ENCODE assay signal across 8 mouse cellular contexts in the genomic region with DNA sequence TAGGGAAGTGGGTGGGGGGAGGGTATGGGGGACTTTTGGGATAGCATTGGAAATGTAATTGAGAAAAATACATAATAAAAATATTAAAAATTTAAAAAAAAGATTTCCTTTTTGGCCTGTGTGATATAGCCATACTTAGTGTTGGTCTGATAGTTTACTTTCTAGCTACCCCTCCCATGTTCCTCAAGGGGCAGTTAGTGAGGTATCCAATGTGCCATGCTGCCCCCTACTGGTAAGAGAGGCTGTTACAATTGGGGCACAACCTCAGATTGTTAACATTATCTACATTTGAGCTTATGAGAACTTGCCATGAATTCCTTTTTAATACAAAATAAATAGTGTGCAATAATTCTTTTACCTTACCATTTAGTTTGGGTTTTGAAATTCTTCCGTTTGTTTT.
A peak's percentile ranks its signal among the peaks of the same experiment; 100 is the strongest.
DNase-seq lines count a peak whose midpoint lies in the region; ATAC-seq and TF ChIP-seq lines count a peak whose summit lies in the region.

No protein-coding gene starts in this region.

- H3K36me3 ChIP-seq in hindbrain, embryonic 10.5 days: no peaks in the 10 kb centered on the region
- no peaks in the 10 kb centered on the region for H3K36me3 ChIP-seq in hindbrain, embryonic 13.5 days
- no peaks in the 10 kb centered on the region for H3K36me3 ChIP-seq in C2C12 (ENCODE audit: control insufficient read depth, insufficient read depth)
- H3K36me3 ChIP-seq in forebrain, embryonic 12.5 days (replicated peaks): no peaks in the 10 kb centered on the region

- ATAC-seq in hindbrain, embryonic 13.5 days (ENCODE audit: low FRiP score): no peak
- ATAC-seq in forebrain, embryonic 12.5 days (ENCODE audit: low FRiP score): peak; percentile 83

- no peak overlapping the region for H3K4me3 ChIP-seq in hindbrain, embryonic 10.5 days
- no peak overlapping the region for H3K4me3 ChIP-seq in hindbrain, embryonic 13.5 days
- no peak overlapping the region for H3K4me3 ChIP-seq in C2C12 (ENCODE audit: insufficient read depth, poor library complexity, severe bottlenecking)
- no peak overlapping the region for H3K4me3 ChIP-seq in forebrain, embryonic 12.5 days (replicated peaks)

- no peak overlapping the region for H3ac ChIP-seq in C2C12 (ENCODE audit: control insufficient read depth, insufficient read length, low read depth)

- no peaks in the 10 kb centered on the region for H3K27me3 ChIP-seq in hindbrain, embryonic 10.5 days (ENCODE audit: insufficient read depth, poor library complexity, severe bottlenecking)
- H3K27me3 ChIP-seq in hindbrain, embryonic 13.5 days: no peaks in the 10 kb centered on the region
- no peaks in the 10 kb centered on the region for H3K27me3 ChIP-seq in C2C12 (ENCODE audit: control insufficient read depth, insufficient read depth, insufficient read length)
- H3K27me3 ChIP-seq in forebrain, embryonic 12.5 days: no peaks in the 10 kb centered on the region

- no peaks in the 10 kb centered on the region for H3K79me3 ChIP-seq in C2C12 (ENCODE audit: low read depth)

- H3K4me2 ChIP-seq in hindbrain, embryonic 13.5 days: no peak overlapping the region
- H3K4me2 ChIP-seq in forebrain, embryonic 12.5 days: no peak overlapping the region

- no peak overlapping the region for H3K27ac ChIP-seq in hindbrain, embryonic 10.5 days
- H3K27ac ChIP-seq in hindbrain, embryonic 13.5 days: no peak overlapping the region
- H3K27ac ChIP-seq in forebrain, embryonic 12.5 days: no peak overlapping the region

- peak; percentile 58 for TF ChIP-seq CTCF in C2C12 (IDR thresholded peaks at IDR 0.05; ENCODE audit: control insufficient read depth, insufficient read depth, insufficient read length)

- H3K9me3 ChIP-seq in hindbrain, embryonic 10.5 days: no peaks in the 10 kb centered on the region
- no peaks in the 10 kb centered on the region for H3K9me3 ChIP-seq in hindbrain, embryonic 13.5 days
- no peaks in the 10 kb centered on the region for H3K9me3 ChIP-seq in forebrain, embryonic 12.5 days

- DNase-seq in hindbrain, embryonic 10.5 days (ENCODE audit: low spot score): peak; percentile 41
- DNase-seq in adrenal gland, adult 18-20 months (ENCODE audit: low spot score in 2 of 2): peak; percentile 53 to 57
- peak; percentile 14 to 62 for DNase-seq in kidney, adult 8-10 months
- peak; percentile 78 for DNase-seq in lung, postnatal 36 days
- DNase-seq in yolk sac, embryonic 10.5 days (ENCODE audit: low spot score): no peak

- H3K79me2 ChIP-seq in C2C12 (ENCODE audit: control insufficient read depth, insufficient read depth): no peaks in the 10 kb centered on the region

- WGBS in hindbrain, embryonic 10.5 days: 47% methylated on average over 1 of the region's 1 CpGs
- 51% methylated on average over 1 of the region's 1 CpGs for WGBS in hindbrain, embryonic 13.5 days
- WGBS in forebrain, embryonic 12.5 days: 27% methylated on average over 1 of the region's 1 CpGs

- no peak overlapping the region for H3K9ac ChIP-seq in hindbrain, embryonic 13.5 days
- H3K9ac ChIP-seq in forebrain, embryonic 12.5 days: no peak overlapping the region

- H3K4me1 ChIP-seq in hindbrain, embryonic 10.5 days (replicated peaks): peaks cover 3% of the 10 kb centered on the region; the same call in 1 of the 2 replicates
- peaks cover 15% of the 10 kb centered on the region for H3K4me1 ChIP-seq in hindbrain, embryonic 13.5 days (replicated peaks)
- peaks cover 13% of the 10 kb centered on the region; the same call in 1 of the 2 replicates for H3K4me1 ChIP-seq in forebrain, embryonic 12.5 days

TF ChIP-seq in C2C12, 6 proteins besides CTCF, POLR2A, EP300 and RAD21:
- TF ChIP-seq FOSL1 (IDR thresholded peaks at IDR 0.05; ENCODE audit: insufficient read depth, low read length, poor library complexity, severe bottlenecking): no peak
- no peak for TF ChIP-seq MYOD1 (IDR thresholded peaks at IDR 0.05; ENCODE audit: control insufficient read depth, insufficient read length, low read depth)
- no peak for TF ChIP-seq MYOG (IDR thresholded peaks at IDR 0.05; ENCODE audit: control insufficient read depth, extremely low read depth, insufficient read length)
- TF ChIP-seq USF1 (IDR thresholded peaks at IDR 0.05; ENCODE audit: low read depth): no peak
- no peak for TF ChIP-seq CEBPB (IDR thresholded peaks at IDR 0.05; ENCODE audit: low read depth)
- no peak for TF ChIP-seq MAX (IDR thresholded peaks at IDR 0.05)
